Mouse (Mus musculus): ENCODE results near the gene Retreg1.

DNA sequence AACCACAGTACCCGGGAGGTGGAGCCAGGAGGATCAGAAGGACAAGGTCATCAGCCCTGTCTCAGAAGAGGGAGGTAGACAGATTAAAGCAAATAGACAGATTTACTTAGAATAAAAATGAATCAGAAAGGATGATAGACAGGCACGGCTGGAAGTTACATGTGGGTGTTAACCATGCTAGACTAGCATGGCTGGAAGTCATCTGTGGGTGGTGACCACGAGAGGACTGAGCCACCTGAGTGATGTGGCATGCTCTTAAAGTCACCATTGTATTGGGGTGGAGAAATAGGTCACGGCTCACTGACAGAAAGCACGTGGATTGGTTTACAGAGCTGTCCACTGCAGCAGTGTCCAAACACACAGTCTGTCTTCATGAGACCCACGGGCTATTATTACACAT lies 36.2 kb downstream of the Retreg1 start:
- no peak for TF ChIP-seq EP300 (IDR thresholded peaks at IDR 0.05; ENCODE audit: insufficient read depth, low read depth, low read length)
- no peak for TF ChIP-seq POLR2A (IDR thresholded peaks at IDR 0.05; ENCODE audit: insufficient read depth, low read depth, low read length)
- TF ChIP-seq CTCF (IDR thresholded peaks at IDR 0.05) = no peak
